Mouse (Mus musculus) embryo, embryonic 10.5 days (tissue): ENCODE results near the gene Fam193b.
"Not testable (repeated sequence)": the region's sequence is repeated elsewhere in the genome, so short reads cannot be mapped to it uniquely, and the experiment has no call there.

Source experiments
- DNase-seq: peaks from one replicate; pipeline ENCODE4 v3.0.0-alpha.2; 2015; ENCODE audit warnings: low spot score

Gene Fam193b

GRCm38 (mm10) chr13:55571977-55572376 lies 1.1 kb upstream of the Fam193b start:
- DNase-seq, result no peak

GRCm38 (mm10) chr13:55570286-55570973 lies 490 bp downstream of the Fam193b start:
- DNase-seq, result peak; percentile 45

GRCm38 (mm10) chr13:55569726-55570285 lies 1.1 kb downstream of the Fam193b start:
- peak; percentile 44 for DNase-seq

GRCm38 (mm10) chr13:55568524-55568923 lies 2.4 kb downstream of the Fam193b start:
- DNase-seq, result not testable (repeated sequence)

- no peak for DNase-seq
Observed at GRCm38 (mm10) chr13:55567949-55568348, 3.0 kb downstream of the Fam193b start.

- no peak for DNase-seq
Observed at GRCm38 (mm10) chr13:55567001-55567400, 3.9 kb downstream of the Fam193b start.

- DNase-seq, result no peak
Observed at GRCm38 (mm10) chr13:55563266-55563879, 7.5 kb downstream of the Fam193b start.

GRCm38 (mm10) chr13:55557499-55557898 lies 13.4 kb downstream of the Fam193b start:
- DNase-seq, result no peak

GRCm38 (mm10) chr13:55555921-55556320 lies 15.0 kb downstream of the Fam193b start:
- no peak for DNase-seq

- DNase-seq, result no peak
Observed at GRCm38 (mm10) chr13:55549061-55549460, 21.9 kb downstream of the Fam193b start.

GRCm38 (mm10) chr13:55548426-55548825 lies 22.5 kb downstream of the Fam193b start:
- DNase-seq, result no peak

- no peak for DNase-seq
Observed at GRCm38 (mm10) chr13:55547916-55548315, 23.0 kb downstream of the Fam193b start.

- no peak for DNase-seq
Observed at GRCm38 (mm10) chr13:55544792-55545191, 26.1 kb downstream of the Fam193b start.

GRCm38 (mm10) chr13:55543447-55543846 lies 27.5 kb downstream of the Fam193b start:
- DNase-seq, result no peak

- DNase-seq, result no peak
Observed at GRCm38 (mm10) chr13:55542891-55543290, 28.0 kb downstream of the Fam193b start.

GRCm38 (mm10) chr13:55540933-55541332 lies 30.0 kb downstream of the Fam193b start:
- no peak for DNase-seq

GRCm38 (mm10) chr13:55536194-55537175 lies 34.4 kb downstream of the Fam193b start, which contains the start of gene Ddx41:
Gene Ddx41, minus strand, starts transcription at chr13:55536658.
- DNase-seq, result peak; percentile 99

GRCm38 (mm10) chr13:55535796-55536193 lies 35.1 kb downstream of the Fam193b start:
- DNase-seq, result no peak

- DNase-seq, result no peak
Observed at GRCm38 (mm10) chr13:55535191-55535590, 35.7 kb downstream of the Fam193b start.

GRCm38 (mm10) chr13:55529198-55529915 lies 41.6 kb downstream of the Fam193b start, which contains the start of gene Dok3:
Gene Dok3, minus strand, starts transcription at chr13:55529296.
- DNase-seq, result no peak
